Mouse (Mus musculus): Measurements from ENCODE around the gene Rcbtb2.

- no peak for TF ChIP-seq CTCF (conservative IDR thresholded peaks at IDR 0.05; ENCODE audit: insufficient read depth, insufficient read length, low read depth, low read length)
- no peak for TF ChIP-seq POLR2A (IDR thresholded peaks at IDR 0.05; ENCODE audit: low read depth, low read length)
Observed at GRCm38 (mm10) chr14:73137234-73137633, 14.4 kb downstream of the Rcbtb2 start.
